Mouse (Mus musculus) urinary bladder, postnatal 4 days (tissue): ENCODE measurements around the gene Csf3.
"Not testable (repeated sequence)": the region's sequence is repeated elsewhere in the genome, so short reads cannot be mapped to it uniquely, and the experiment has no call there.

Source experiments
- DNase-seq, 2 experiments: peaks; one replicate each; pipeline ENCODE4 v3.0.0; 2021 to 2022; ENCODE audit warnings: low spot score in 2 of 2

The Csf3 gene

GRCm38 (mm10) chr11:98696454-98697216 lies 4.4 kb upstream of the Csf3 start:
- no peak for DNase-seq

DNA sequence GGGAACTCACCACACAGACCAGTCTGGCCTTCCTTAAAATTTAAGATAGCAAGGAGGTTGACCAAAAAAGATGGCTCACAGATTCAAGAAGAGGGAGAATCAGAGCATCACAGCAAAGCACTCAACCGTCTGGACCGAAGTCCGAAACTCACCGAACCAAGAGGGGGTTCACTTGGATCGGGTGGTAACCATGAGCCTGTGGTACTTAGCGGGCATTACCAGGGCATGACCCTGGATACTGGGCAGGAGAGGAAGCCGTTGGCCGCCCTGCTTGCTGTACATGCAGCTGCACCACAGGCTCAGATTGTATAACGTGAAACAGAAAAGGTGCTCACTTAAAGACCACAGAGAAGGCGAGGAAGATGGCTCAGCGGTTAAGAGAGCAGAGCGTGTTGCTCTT lies 3.8 kb upstream of the Csf3 start:
- DNase-seq, result no peak

GRCm38 (mm10) chr11:98698849-98699640 lies 2.0 kb upstream of the Csf3 start:
- DNase-seq, result no peak

DNA sequence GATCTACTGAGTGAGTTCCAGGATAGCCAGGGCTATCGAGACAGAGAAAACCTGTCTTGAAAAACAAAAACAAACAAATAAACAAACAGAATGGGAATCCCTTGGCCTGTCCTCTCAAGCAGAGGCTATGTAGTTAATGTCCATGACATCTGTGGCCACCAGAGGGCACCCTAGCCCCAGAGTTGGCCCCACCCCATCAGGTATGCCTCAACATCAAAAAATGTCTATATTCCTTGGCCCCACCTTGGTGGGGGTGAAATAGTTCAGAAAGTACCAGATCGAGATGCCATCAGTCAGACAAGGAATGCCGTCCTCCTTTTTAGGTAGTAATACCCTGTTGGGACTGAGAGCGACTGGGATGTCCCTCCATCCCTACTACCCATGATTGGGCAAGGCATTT lies 1.2 kb upstream of the Csf3 start:
- DNase-seq, result peak; percentile 66 to 79

GRCm38 (mm10) chr11:98702323-98702722 lies 1.3 kb downstream of the Csf3 start:
- DNase-seq, result no peak

GRCm38 (mm10) chr11:98705021-98705420 lies 4.0 kb downstream of the Csf3 start:
- no peak for DNase-seq

DNA sequence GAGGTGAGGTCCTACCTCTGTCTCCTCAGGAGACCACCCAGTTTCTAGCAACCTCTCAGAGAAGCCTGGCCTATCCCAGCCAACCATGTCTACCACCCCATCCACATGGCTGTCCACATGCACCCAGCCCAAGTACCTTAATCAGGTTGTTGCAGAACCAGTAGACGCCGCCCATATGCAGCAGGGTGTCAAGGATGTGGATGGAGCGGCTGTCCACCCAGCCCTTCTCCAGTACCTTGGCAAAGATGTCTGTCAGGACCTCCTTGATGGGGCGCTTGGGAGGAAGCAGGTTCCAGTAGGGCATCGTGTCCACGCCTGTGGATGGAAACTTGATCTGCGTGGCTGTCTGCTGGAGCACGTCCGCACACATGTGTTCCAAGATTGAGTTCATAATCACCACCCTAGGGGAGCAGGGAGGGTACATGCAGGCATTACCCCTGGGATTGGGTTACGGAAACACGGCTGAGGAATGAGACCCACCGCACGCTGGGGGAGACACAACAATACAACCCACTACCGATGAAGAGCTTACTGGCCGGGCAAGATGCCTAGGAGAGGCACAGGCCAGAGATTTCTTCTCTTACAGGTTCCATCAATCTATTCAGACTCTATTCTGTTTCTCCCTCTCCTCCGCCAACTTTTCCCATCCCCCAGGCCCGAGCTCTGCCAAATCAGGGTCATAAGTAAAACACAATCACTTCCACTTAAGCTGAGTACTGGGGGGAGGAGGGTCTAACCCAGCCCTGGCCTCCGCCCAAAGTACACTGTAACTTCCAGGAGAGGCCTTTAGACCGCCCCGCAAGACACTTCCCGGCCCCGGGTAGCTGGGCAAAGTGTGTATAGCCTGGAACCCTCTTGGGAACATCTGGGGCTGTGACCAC lies 6.6 kb downstream of the Csf3 start:
- peak; percentile 68 to 73 for DNase-seq

DNA sequence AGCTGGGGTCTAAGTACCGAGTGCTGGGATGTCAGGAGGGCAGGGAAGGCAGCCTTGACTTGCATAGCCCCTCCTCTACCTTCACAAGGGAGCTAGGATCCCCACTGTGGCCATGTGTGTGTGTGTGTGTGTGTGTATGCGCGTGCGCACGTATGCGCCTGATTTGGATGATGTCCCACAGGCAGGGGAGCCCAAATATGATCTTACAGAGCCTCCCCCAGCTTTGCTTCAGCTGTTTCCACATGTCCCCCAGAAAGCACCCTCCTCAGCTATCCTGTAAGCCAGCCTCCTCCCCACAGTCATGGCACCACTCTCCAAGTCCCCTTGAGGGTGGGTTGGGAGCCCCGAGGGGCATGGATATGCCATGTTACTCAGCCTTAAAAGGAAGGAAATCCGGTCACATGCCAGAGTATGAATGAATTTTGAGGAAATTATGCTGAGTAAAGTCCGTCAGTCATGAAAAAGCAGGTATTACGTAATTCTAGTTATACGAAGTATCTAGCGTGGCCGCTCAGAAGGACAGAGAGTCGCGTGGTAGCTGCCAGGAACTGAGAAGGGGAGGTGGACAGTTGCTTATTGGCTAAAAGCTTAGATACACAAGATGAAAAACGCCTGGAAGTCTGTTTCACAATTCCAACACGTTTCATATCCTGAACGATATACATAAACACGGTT lies 7.4 kb downstream of the Csf3 start:
- DNase-seq, result no peak

GRCm38 (mm10) chr11:98709001-98709741 lies 8.1 kb downstream of the Csf3 start:
- DNase-seq, result peak; percentile 58 to 73

GRCm38 (mm10) chr11:98710416-98711045 lies 9.5 kb downstream of the Csf3 start:
- peak; percentile 69 to 86 for DNase-seq

DNA sequence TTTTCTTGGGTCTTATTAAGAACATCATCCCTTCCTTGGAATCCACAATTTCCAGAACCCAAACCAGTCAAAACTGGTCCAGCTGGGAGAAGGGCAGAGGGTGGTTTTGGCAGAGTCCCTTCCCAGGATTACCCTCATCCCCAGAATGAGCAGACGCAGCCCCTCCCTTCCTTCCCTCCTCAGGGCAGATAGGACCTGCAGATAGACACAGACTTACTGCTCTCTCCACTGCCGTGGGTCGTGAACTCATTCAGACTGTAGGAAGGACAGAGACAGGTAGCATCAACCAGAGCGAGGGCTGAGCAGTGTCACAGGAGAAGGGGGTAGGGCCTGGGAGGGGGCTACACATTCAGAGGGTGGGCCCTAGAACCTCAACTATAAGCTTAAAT lies 10.0 kb downstream of the Csf3 start:
- DNase-seq, result no peak

DNA sequence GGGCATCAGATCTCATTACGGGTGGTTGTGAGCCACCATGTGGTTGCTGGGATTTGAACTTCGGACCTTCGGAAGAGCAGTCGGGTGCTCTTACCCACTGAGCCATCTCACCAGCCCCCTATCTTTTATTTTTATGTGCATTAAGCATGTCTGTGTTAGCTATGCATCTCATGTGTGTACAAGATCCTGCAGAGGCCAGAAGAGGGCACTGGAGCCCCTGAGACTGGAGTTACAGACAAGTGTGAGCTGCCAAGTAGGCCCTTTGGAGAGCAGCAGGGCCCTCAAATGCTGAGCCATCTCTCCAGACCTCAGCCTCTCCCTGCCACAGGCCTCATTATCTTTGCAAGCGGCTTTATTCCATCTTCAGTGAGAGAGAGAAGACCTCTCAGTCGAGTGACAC lies 10.9 kb downstream of the Csf3 start:
- not testable (repeated sequence) for DNase-seq

- no peak for DNase-seq
Measured at GRCm38 (mm10) chr11:98713703-98714102, 12.6 kb downstream of the Csf3 start.

DNA sequence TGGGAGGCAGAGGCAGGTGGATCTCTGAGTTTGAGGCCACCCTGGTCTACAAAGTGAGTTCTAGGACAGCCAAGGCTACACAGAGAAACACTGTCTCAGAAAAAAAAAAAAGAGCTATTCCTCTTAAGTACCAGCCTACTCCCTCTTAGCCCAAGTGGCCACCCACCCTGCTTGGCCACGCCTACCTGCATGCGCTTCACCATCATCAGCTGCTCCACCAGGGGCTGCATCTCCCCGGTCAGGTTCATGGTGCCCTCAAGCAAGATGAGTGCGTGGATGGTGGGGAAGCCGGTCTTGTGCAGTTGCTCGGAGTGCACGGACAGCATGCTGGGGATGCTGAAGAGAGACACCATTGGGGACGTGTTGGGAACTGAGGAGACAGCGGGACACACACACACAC lies 14.9 kb downstream of the Csf3 start:
- DNase-seq, result no peak

- peak; percentile 77 to 80 for DNase-seq
Measured at GRCm38 (mm10) chr11:98717904-98718303, 16.8 kb downstream of the Csf3 start.

- DNase-seq, result no peak
Measured at GRCm38 (mm10) chr11:98720756-98721155, 19.7 kb downstream of the Csf3 start.

- DNase-seq, result peak in 1 of 2 experiments; percentile 72
Measured at GRCm38 (mm10) chr11:98721458-98722226, 20.6 kb downstream of the Csf3 start.

- DNase-seq, result no peak
Measured at GRCm38 (mm10) chr11:98723098-98723497, 22.0 kb downstream of the Csf3 start.

DNA sequence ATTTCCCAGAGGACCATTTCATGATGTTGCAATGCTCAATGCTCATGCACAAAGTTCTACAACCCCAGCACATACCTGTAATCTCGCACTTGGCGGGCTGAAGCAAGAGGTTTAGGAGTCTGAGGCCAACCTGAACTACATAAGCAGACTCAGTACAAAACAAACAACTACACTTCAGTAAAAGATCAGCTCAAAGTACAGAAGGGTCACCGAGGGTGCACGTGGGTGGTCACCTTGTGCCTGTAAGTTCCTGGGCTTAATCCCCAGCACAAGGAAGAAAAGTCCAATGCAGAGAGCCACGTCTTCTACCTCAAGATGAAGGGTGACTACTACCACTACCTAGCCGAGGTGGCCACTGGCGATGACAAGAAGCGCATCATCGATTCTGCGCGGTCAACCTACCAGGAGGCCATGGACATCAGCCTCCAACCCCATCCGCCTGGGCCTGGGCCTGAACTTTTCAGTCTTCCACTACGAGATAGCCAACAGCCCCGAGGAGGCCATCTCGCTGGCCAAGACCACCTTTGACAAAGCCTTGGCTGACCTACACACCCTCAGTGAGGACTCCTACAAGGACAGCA lies 25.0 kb downstream of the Csf3 start:
- no peak for DNase-seq
